Mouse (Mus musculus): ENCODE results near the gene Ric1.

The Ric1 gene

DNA sequence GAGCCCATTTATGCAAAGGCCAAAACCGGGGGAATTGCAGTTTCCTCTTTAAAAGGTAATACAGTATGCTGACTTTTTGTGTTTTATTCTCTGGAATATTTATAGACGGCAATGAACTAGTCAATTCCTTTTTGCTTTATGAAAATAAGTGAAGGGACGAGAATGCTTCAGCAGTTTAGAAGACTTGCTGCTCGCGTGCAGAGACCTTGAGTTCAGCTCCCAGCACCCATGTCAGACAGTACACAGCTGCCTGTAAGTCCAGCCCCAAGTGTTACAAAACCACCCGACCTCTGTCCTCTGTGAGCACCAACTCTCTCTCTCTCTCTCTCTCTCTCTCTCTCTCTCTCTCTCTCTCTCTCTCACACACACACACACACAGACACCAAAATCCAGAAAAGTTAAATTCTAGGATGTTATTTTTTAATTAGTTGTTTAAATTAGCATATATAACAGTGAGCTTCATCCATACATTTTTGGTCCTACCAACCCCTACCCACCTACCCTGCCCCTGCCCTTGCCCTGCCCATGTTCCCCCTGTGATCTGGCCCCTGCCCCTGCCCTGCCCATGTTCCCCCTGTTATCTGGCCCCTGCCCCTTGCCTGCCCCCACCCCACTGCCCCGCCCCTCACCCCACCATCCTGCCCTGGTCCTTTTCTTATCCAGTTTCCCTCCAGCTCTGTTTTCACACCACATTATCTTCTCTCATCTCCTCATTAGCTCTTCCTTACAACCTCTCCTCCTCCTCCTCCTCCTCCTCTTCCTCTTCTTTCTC, 25.1 kb upstream of the Ric1 start:
- peak in 1 of 2 experiments; percentile 34 for DNase-seq (ENCODE audit: low spot score in 2 of 2)

DNA sequence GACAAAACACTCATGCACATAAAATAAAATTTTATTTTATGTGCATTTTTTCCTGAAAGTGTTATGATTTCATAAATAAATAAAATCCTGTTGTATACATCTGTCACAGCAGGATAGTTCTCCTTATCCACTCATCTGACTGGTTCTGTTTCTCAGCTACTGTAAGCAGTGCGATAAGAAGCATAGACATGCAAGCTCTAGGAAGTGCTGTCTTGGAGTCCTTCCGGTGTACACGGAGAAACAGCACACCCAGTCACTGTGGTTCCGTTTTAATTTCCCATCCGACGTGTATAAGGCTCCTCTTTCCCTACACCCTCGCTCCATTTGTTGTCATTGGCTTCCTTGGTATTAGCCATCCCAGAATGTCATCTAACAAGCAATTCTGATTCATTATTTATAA, 24.2 kb upstream of the Ric1 start:
- DNase-seq (ENCODE audit: low spot score in 2 of 2): no peak

- no peak for DNase-seq (ENCODE audit: low spot score in 2 of 2)
Measured at GRCm38 (mm10) chr19:29498842-29499456, 23.1 kb upstream of the Ric1 start.

DNA sequence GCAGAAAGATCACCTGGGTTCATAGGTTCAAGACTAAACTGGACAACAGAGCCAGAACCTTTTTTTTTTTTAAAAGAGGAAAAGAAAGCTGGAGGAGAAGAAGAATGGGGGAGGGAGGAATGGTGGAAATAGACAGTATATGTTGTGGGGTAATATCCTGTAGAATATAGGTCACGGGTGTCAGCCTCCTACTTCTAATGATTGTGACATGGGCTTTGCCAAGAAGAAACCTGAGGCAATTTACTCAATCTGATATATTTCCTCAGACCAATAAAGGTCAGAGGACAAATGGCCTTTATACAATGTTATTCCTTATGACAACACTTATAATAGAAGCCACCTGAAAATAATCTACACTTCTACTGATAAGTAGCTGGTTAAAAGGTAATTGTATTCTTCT, 21.7 kb upstream of the Ric1 start:
- no peak for DNase-seq (ENCODE audit: low spot score in 2 of 2)

DNA sequence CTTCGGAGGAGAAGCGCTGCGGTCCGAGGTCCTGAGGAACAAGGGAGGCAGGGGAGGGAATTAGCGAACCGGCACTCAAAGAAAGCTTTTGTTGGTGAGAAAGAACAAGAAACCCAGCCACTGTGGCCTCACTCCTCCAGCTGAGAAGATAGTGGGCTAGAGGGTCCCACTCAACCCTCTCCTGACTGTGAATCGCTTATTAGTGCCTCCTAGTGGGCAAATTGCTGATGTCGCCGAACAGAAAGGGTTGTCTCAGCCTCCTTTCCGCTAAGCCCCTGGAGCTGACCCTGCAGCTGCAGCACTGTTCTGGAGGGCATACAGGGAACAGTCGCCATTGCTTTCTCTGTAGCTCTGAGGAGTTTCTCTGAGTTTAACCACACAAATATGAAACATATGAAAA, 21.0 kb upstream of the Ric1 start:
- DNase-seq (ENCODE audit: low spot score in 2 of 2): peak; percentile 44 to 50

GRCm38 (mm10) chr19:29501507-29501906, 20.6 kb upstream of the Ric1 start:
- DNase-seq (ENCODE audit: low spot score in 2 of 2): peak; percentile 79 to 81

DNA sequence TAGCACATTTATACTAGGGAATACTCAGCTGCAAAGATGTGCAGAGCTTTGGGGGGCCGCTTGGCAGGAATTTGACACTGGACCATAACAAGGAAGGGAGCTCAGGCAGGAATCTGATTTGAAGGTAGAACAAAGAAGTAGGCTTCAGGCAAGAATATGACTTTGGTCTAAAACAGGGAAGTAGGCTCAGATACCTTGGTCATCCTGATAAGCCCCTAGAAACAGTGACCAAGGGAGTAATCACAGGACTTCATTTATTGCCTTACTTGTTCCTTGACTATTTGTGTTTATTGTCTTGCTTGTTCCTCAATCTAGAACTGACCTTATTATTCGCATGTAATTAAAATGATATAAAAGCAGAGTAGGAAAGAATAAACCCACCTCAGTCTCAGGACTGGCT, 18.0 kb upstream of the Ric1 start:
- DNase-seq (ENCODE audit: low spot score in 2 of 2): no peak

- no peak for DNase-seq (ENCODE audit: low spot score in 2 of 2)
Measured at GRCm38 (mm10) chr19:29505617-29506016, 16.5 kb upstream of the Ric1 start.

GRCm38 (mm10) chr19:29508208-29508607, 13.9 kb upstream of the Ric1 start:
- no peak for DNase-seq (ENCODE audit: low spot score in 2 of 2)

DNA sequence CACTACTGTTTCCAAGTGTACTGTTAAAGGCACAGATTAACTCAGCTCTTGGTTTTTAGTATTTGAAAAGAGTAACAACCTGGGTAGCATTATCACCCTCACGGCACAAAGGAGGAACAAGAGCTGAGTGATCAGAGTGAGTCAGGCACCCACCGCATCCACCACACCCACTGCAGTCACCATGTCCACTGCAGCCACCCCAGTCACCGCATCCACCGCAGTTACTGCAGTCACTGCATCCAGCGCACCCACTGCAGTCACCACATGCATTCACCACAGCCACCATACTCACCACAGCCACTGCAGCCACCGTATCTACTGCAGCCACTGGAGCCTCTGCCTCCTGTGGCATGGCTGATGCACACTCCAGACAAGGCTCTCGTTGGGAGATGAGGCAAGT, 12.2 kb upstream of the Ric1 start:
- no peak for DNase-seq (ENCODE audit: low spot score in 2 of 2)

- no peak for DNase-seq (ENCODE audit: low spot score in 2 of 2)
Measured at GRCm38 (mm10) chr19:29511826-29512225, 10.3 kb upstream of the Ric1 start.

- DNase-seq (ENCODE audit: low spot score in 2 of 2): peak; percentile 36 to 43
Measured at GRCm38 (mm10) chr19:29513111-29513766, 8.8 kb upstream of the Ric1 start.

GRCm38 (mm10) chr19:29514130-29514529, 8.0 kb upstream of the Ric1 start:
- no peak for DNase-seq (ENCODE audit: low spot score in 2 of 2)

DNA sequence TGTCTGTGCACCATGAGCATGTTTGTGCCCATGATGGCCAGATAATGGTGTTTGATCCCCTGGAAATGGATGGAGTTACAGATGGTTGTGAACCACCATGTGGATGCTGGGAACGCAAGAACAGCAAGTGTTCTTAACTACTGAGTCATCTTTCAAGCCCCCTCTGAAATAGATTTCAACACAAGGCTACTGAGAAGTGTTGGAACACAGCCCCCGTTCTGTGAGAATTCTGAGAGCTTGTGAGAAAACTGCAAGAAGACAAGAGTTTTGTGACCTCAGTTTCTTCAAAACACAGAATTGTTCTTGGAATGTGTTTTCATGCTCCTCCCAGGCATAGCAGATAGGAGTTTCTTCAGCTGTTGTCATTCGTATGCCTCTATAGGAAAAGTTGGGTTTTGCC, 6.7 kb upstream of the Ric1 start:
- no peak for DNase-seq (ENCODE audit: low spot score in 2 of 2)

- no peak for DNase-seq (ENCODE audit: low spot score in 2 of 2)
Measured at GRCm38 (mm10) chr19:29515991-29516390, 6.1 kb upstream of the Ric1 start.

- DNase-seq (ENCODE audit: low spot score in 2 of 2): no peak
Measured at GRCm38 (mm10) chr19:29518409-29518808, 3.7 kb upstream of the Ric1 start.

DNA sequence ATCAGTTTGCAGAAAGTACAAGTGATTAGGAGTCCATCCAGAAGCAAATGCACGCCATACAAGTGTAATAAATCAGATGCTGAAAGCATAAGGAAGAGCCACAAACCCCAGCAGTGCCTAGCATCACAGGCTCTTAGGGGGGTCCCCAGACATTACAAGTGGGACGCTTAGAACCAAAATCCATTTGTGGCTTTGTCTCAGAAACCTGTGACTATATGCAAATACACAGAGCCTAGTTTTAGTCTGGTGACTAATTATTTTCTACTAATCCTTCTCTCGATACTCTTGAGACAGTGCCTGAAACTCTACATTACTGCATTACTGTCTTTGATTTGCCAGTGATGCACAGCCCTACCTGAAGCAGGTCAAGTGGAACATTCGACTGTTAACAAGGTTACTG, 3.2 kb upstream of the Ric1 start:
- no peak for DNase-seq (ENCODE audit: low spot score in 2 of 2)

DNA sequence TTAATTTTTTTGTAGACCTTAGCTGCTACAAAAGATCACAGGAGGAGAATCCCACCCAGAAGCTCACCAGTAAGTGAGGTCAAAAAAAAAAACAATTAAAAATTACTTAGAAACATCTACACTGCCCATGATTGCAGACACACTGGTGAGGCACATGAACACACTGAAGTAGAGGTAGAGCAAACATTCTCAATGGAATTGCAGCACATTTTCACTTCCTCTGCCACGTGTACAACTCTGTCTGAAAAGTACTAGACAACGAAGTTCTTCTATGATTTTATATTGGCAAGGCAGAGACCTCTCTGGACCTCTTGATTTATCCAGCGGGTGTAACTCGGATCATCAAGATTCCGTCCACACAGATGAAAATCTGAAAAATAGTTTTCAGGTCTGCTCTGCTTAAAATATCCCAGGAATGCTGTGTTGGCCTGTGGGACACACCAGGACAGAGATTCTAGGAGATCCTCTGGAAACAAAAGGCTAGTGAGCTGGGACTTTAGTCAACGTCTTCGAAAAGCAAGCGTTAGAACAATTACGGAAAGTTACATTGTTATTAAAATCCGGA, 1.0 kb upstream of the Ric1 start:
- no peak for DNase-seq (ENCODE audit: low spot score in 2 of 2)

DNA sequence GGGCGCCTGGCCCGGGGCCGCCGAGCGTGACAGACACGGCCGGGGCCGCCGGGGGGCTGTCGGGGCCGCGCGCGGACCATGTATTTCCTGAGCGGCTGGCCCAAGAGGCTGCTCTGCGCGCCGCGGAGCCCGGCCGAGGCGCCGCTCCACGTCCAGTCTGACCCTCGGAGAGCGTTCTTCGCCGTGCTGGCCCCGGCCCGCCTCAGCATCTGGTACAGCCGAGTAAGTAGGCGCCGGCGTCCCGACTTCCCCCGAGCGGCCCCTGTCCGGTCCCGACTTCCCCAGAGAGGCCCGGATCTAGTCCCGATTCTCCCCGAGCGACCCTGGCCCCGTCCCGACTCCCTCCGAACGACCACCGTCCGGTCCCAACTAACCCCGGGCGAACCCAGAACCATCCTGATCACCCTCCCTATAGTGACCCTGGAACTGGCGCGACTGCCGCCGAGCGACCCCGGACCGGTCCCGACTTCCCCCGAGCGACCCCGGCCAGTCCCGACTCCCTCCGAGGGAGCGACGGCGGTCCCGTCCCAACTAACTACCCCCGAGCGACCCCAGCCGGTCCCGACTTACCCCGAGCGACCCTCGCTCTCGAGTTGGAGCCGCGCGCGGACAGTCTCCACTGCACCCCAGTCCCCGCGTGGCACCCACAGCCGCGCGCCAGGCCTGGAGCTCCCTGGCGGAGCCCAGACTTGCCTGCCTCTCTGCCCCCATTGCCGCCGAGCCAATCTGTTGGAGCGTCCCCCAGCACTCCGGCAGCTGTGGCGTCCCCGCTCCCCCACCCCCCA, 555 bp downstream of the Ric1 start:
- peak; percentile 28 to 34 for DNase-seq (ENCODE audit: low spot score in 2 of 2)

- no peak for DNase-seq (ENCODE audit: low spot score in 2 of 2)
Measured at GRCm38 (mm10) chr19:29523230-29523582, 1.1 kb downstream of the Ric1 start.

DNA sequence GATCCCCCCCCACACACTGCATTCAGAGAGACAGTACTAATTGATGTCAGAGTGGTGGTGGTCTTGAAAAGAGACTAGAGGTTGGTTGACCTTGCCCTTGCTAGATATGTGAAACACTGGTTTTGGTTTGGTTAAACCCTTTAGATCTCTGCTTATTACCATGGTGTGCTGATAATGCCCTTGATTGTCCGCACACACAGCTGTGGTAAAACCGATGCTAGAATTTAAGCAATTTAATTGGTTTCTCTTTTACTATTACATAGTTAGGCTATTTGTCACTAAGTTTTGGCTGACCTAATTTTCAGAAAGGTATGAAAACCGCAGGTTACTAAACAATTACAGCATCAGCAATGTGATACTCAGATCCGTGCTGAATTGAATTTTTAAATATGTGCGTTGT, 1.6 kb downstream of the Ric1 start:
- no peak for DNase-seq (ENCODE audit: low spot score in 2 of 2)

DNA sequence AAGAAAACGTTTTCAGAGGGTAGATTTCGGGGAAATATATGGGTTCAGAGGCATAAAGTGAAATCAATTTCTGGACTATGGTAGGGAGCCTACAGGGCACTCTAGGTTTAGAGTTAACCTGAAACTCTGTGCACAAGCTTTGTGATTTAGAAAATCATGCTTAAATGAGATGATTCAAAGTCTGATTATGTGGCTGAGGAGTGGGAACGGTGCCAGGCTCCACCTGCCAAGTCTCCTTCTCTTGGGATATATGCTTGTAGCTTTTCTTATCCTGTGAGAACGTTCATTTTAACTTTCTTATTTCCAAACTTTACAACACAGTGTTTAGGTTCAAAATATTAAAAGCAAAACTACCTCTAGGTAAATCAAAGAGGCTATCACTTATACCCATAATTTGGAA, 2.5 kb downstream of the Ric1 start:
- DNase-seq (ENCODE audit: low spot score in 2 of 2): no peak

Data from spleen, postnatal 36 days (tissue).